9 mouse cellular contexts compared by ENCODE assay signal in the genomic region with DNA sequence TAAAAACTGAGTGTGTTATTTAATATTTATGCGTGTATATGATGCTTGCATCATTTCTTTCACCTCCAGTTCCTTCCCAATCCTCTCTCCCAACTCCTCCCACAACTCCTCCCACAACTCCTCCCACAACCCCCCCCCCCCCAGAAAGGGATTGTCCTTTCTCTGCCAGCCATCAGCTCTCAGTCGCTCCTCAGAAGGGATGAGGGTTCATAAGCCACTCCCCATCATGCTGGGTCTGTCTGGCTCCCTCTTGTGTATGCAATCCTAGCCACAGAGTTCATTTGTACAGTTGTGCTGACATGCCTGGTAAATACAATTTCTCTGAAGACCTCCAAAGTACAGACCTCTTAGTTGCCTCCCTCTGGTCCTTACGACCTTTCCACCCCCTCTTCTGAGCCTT. TPM values are rescaled to one million over a fixed set of nuclear protein-coding genes. Genes with fewer than 3 reads are reported as not detected.
DNase-seq lines count a peak whose midpoint lies in the region; ATAC-seq lines count a peak whose summit lies in the region.
"Had no signal": no experiment of that assay in that cellular context is flagged by ENCODE, and none has a peak within 500 bp of the region (broad histone marks: within the 10 kb centered on the region; RNA-seq: fewer than 3 reads in every experiment).

No protein-coding gene starts in this region.

- no peaks in the 10 kb centered on the region for H3K9me3 ChIP-seq in neural tube, embryonic 11.5 days (ENCODE audit: control insufficient read depth, low read length)
- H3K9me3 ChIP-seq in liver, embryonic 15.5 days (replicated peaks), result no peaks in the 10 kb centered on the region

- no peak overlapping the region for H3K27ac ChIP-seq in neural tube, embryonic 11.5 days (ENCODE audit: low read depth, low read length)
- H3K27ac ChIP-seq in liver, embryonic 15.5 days (replicated peaks), result peak overlapping the region; percentile 95

- H3K4me2 ChIP-seq in neural tube, embryonic 11.5 days (ENCODE audit: low read depth), result no peak overlapping the region
- 0 out of 2 replicates have a peak overlapping the region, but pooled peaks have one; percentile 49 for H3K4me2 ChIP-seq in liver, embryonic 15.5 days

- no peak overlapping the region for H3K9ac ChIP-seq in neural tube, embryonic 11.5 days (ENCODE audit: low read length)
- peak overlapping the region; percentile 16; the same call in 1 of the 2 replicates for H3K9ac ChIP-seq in liver, embryonic 15.5 days

- H3K27me3 ChIP-seq in neural tube, embryonic 11.5 days (ENCODE audit: control insufficient read depth, insufficient read depth, low read length), result no peaks in the 10 kb centered on the region
- H3K27me3 ChIP-seq in liver, embryonic 15.5 days, result peaks cover 3% of the 10 kb centered on the region; the same call in 1 of the 2 replicates

- H3K4me3 ChIP-seq in neural tube, embryonic 11.5 days (ENCODE audit: low read depth, low read length), result no peak overlapping the region
- no peak overlapping the region for H3K4me3 ChIP-seq in liver, embryonic 15.5 days (replicated peaks)

- H3K4me1 ChIP-seq in neural tube, embryonic 11.5 days (ENCODE audit: control insufficient read depth, insufficient read depth, low read length), result no peaks in the 10 kb centered on the region
- peaks cover 88% of the 10 kb centered on the region for H3K4me1 ChIP-seq in liver, embryonic 15.5 days (replicated peaks)

- intact Hi-C loops in left cerebral cortex, postnatal 36 days (cut with DNase I), result no loop called here
- intact Hi-C loops in heart, postnatal 14 days (cut with DNase I), result no loop called here

- 36% methylated on average over 3 of the region's 3 CpGs for WGBS in neural tube, embryonic 11.5 days
- WGBS in liver, embryonic 15.5 days (ENCODE audit: insufficient replicate concordance), result 30% methylated on average over 3 of the region's 3 CpGs

- ATAC-seq in neural tube, embryonic 11.5 days (ENCODE audit: insufficient read depth, low FRiP score, low TSS enrichment), result no peak
- ATAC-seq in erythroblast, adult 5-6 weeks (replicated peaks; ENCODE audit: low FRiP score, poor library complexity, severe bottlenecking), result 0 out of 2 replicates have a peak, but pooled peaks have one; percentile 19
- no peak for ATAC-seq in liver, embryonic 15.5 days (ENCODE audit: insufficient read depth)
- ATAC-seq in activated CD4-positive, CD25-positive, alpha-beta regulatory T cell, adult 4 months, result no peak

- DNase-seq in neural tube, embryonic 11.5 days (ENCODE audit: low spot score), result peak; percentile 29
- DNase-seq in neural tube, embryonic 10.5 days (ENCODE audit: extremely low spot score, low spot score), result no peak
- DNase-seq in left cerebral cortex, postnatal 36 days (ENCODE audit: low spot score in 2 of 2), result no peak
- DNase-seq in heart, postnatal 14 days, result no peak
- no peak for DNase-seq in thymus, postnatal 14 days
- DNase-seq: kidney, adult 8-10 months had no signal

- no peaks in the 10 kb centered on the region for H3K36me3 ChIP-seq in neural tube, embryonic 11.5 days (ENCODE audit: control insufficient read depth, insufficient read depth, low read length)
- H3K36me3 ChIP-seq in liver, embryonic 15.5 days (replicated peaks), result no peaks in the 10 kb centered on the region

RNA-seq across cellular contexts. Expression of a gene that starts 3.6 kb away (rescaled TPM):
- not detected in 2 replicates for polyA plus RNA-seq in neural tube, embryonic 11.5 days (2014; fragmentation: Nextera tagmentation; extraction: Ambion mirVana)
- not detected in 2 replicates for total RNA-seq in erythroblast, adult 5-6 weeks (2015; ENCODE audit: low replicate concordance)
- 0.26 TPM in 1 of 2 replicates, not detected in the other for total RNA-seq in erythroblast, adult 5-6 weeks (2017; ENCODE audit: low replicate concordance)
- not detected in 2 replicates for polyA plus RNA-seq in liver, embryonic 15.5 days (2015; fragmentation: Nextera tagmentation; extraction: Ambion mirVana)
- not detected for total RNA-seq in left cerebral cortex, postnatal 36 days (2021)
- polyA plus RNA-seq in activated CD4-positive, CD25-positive, alpha-beta regulatory T cell, adult 4 months (2017; shearing (Covaris generic)), result not detected
- not detected for total RNA-seq in heart, postnatal 14 days (2021)

RNA-seq across cellular contexts. Expression of a gene that starts 11.4 kb away (rescaled TPM):
- 0.09 TPM in 2 replicates for polyA plus RNA-seq in neural tube, embryonic 11.5 days (2014; fragmentation: Nextera tagmentation; extraction: Ambion mirVana)
- total RNA-seq in erythroblast, adult 5-6 weeks (2015; ENCODE audit: low replicate concordance), result 0.77 TPM in 1 of 2 replicates, not detected in the other
- total RNA-seq in erythroblast, adult 5-6 weeks (2017; ENCODE audit: low replicate concordance), result 0.42 and 4.8 TPM in 2 replicates
- polyA plus RNA-seq in liver, embryonic 15.5 days (2015; fragmentation: Nextera tagmentation; extraction: Ambion mirVana), result not detected in 2 replicates
- 1 to 10 TPM in 1 of 2 experiments, under 1 TPM in 1; 0.86 to 1.3 TPM for total RNA-seq in left cerebral cortex, postnatal 36 days (2021)
- not detected for polyA plus RNA-seq in activated CD4-positive, CD25-positive, alpha-beta regulatory T cell, adult 4 months (2017; shearing (Covaris generic))
- total RNA-seq in heart, postnatal 14 days (2021), result not detected

RNA-seq across cellular contexts. Expression of a gene that starts 23.1 kb away (rescaled TPM):
- not detected in 2 replicates for polyA plus RNA-seq in neural tube, embryonic 11.5 days (2014; fragmentation: Nextera tagmentation; extraction: Ambion mirVana)
- total RNA-seq in erythroblast, adult 5-6 weeks (2015; ENCODE audit: low replicate concordance), result not detected in 2 replicates
- not detected in 2 replicates for total RNA-seq in erythroblast, adult 5-6 weeks (2017; ENCODE audit: low replicate concordance)
- 0.02 TPM in 1 of 2 replicates, not detected in the other for polyA plus RNA-seq in liver, embryonic 15.5 days (2015; fragmentation: Nextera tagmentation; extraction: Ambion mirVana)
- not detected for total RNA-seq in left cerebral cortex, postnatal 36 days (2021)
- polyA plus RNA-seq in activated CD4-positive, CD25-positive, alpha-beta regulatory T cell, adult 4 months (2017; shearing (Covaris generic)), result not detected
- not detected for total RNA-seq in heart, postnatal 14 days (2021)

RNA-seq across cellular contexts. Expression of a gene that starts 25.1 kb away (rescaled TPM):
- 0.04 TPM in 1 of 2 replicates, not detected in the other for polyA plus RNA-seq in neural tube, embryonic 11.5 days (2014; fragmentation: Nextera tagmentation; extraction: Ambion mirVana)
- not detected in 2 replicates for total RNA-seq in erythroblast, adult 5-6 weeks (2015; ENCODE audit: low replicate concordance)
- total RNA-seq in erythroblast, adult 5-6 weeks (2017; ENCODE audit: low replicate concordance), result not detected in 2 replicates
- not detected in 2 replicates for polyA plus RNA-seq in liver, embryonic 15.5 days (2015; fragmentation: Nextera tagmentation; extraction: Ambion mirVana)
- under 1 TPM; 0.12 to 0.25 TPM for total RNA-seq in left cerebral cortex, postnatal 36 days (2021)
- not detected for polyA plus RNA-seq in activated CD4-positive, CD25-positive, alpha-beta regulatory T cell, adult 4 months (2017; shearing (Covaris generic))
- total RNA-seq in heart, postnatal 14 days (2021), result not detected

RNA-seq across cellular contexts. Expression of a gene that starts 34.4 kb away (rescaled TPM):
- 131 and 132 TPM in 2 replicates for polyA plus RNA-seq in neural tube, embryonic 11.5 days (2014; fragmentation: Nextera tagmentation; extraction: Ambion mirVana)
- 667 and 741 TPM in 2 replicates for total RNA-seq in erythroblast, adult 5-6 weeks (2015; ENCODE audit: low replicate concordance)
- total RNA-seq in erythroblast, adult 5-6 weeks (2017; ENCODE audit: low replicate concordance), result 673 and 742 TPM in 2 replicates
- 231 and 236 TPM in 2 replicates for polyA plus RNA-seq in liver, embryonic 15.5 days (2015; fragmentation: Nextera tagmentation; extraction: Ambion mirVana)
- 100 to 1,000 TPM; 146 to 158 TPM for total RNA-seq in left cerebral cortex, postnatal 36 days (2021)
- 10 to 100 TPM; 40.9 to 53.5 TPM for polyA plus RNA-seq in activated CD4-positive, CD25-positive, alpha-beta regulatory T cell, adult 4 months (2017; shearing (Covaris generic))
- 100 to 1,000 TPM; 207 to 217 TPM for total RNA-seq in heart, postnatal 14 days (2021)
